Mouse (Mus musculus) left cerebral cortex, postnatal 25 days (tissue): ENCODE measurements around the gene Phb2. TPM values are rescaled to one million over a fixed set of nuclear protein-coding genes. Genes with fewer than 3 reads are reported as not detected.

Source experiments
- DNase-seq, 2 experiments: peaks; one replicate each; pipeline ENCODE4 v3.0.0; 2022; ENCODE audit warnings: low spot score in 2 of 2, mixed read lengths in 1 of 2
- intact Hi-C: fragments of 180-260 bp; cut with DNase I; formaldehyde crosslinking; loops from one replicate; pipeline ENCODE4 v1.15.1; 2025
- total RNA-seq, 2 experiments: library from RNA; stranded (reverse); gene quantifications; 2 replicates each; pipeline ENCODE4 v1.2.3; 2021

Gene Phb2
- total RNA-seq, 2 experiments from 2014 or later: 112 to 120 TPM

DNA sequence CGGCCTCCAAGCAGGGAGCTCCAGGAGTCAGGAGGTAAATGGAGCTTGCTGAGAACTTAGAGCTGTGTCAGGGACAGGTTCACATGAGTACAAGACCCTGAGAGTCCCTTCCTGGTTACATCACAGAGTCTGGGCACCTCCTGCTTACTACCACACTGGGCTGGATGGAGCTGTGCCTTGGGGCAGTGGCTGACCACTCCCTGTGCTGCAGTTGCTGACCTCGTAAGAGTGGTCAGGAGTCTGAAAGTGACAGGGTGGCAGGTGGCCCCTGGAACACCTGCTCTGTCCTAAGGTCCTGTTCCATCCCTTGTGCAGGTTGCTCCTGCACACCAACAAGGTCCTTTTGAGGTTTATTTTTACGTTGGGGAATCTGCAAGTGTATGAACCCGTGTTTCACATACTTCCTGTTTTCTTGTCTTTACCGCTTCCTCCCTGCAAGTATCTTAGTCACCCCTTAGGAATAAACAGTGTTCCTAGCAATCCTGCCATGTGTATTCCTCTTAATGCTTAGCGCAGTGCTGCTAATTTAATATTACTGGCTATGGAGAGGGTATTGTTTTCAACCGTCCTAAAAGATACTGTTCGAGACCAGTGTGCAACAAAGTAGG, 23.9 kb upstream of the Phb2 start:
- no peak for DNase-seq
- intact Hi-C loops: no loop called here

DNA sequence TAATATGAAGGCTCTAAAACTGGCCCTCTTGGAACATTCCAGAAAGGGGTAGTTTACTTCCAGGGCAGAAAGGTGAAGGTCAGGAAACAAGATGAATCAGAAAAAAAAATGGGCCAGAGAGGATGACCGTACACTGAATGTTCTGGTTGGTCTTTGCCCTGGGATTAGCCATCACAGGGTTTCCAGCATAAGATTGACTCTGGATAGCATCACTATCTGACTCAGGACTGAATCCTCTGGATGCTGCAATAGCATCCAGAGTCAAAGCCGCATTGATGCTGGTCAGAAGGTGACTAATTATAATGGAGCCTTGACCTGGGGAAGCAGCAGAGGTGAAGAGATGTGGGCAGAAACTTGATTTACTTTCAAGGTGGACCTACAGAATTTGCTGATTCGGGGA, 23.1 kb upstream of the Phb2 start:
- DNase-seq: no peak
- intact Hi-C loops: no loop called here

DNA sequence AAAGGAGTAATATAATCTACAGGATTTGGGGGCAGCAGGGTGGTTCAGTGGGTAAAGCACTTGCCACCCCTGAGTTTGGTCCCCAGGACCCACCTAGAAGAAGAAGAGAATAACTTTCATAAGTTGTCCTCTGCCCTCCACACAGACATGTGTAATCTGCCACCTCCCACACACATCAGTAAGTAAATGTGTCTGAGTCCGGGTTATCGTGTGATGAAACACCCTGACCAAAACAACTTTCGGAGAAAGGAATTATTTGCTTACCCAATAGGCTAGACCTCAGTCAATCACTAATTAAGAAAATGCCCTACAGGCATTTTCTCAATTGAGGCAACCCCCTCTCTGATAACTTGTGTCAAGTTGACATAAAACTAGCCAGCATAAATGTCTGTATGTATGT, 21.6 kb upstream of the Phb2 start:
- intact Hi-C loops: no loop called here
- no peak for DNase-seq

DNA sequence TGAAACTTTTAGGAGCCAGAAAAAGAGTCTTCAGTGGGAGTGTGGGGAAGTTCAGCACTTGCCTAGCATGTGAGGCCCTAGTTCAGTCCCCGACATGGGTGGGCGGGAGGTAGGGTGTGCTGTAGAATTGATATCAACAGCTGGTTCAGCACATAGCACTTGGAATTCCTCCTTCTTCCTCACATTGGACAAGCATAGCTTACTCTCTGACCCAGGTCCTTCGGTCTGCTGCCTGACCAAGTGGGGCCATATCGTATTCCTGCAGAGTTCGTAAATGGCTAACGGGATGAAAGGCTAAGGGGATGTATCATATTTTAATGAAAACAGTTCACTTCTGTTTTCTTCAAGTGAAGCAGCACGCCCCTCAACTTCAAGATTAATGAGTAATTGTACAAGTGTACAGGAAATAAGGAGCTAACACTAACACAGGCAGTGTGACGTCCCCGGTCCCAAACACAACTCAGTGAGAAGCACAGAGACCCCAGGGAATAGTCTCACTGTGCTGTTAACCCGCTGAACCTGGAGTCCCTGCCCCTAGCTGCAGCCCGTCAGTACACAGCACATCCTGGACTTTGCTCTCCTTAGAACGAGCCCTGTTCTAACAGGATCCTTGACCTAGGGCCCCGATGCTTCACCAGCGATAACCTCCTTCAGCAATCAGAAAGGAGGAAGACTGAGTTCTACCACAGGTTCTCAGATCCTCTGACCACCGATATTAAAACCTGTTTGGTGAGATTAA, 18.7 kb upstream of the Phb2 start:
- intact Hi-C loops: no loop called here
- DNase-seq: no peak

GRCm38 (mm10) chr6:124694166-124694955, 17.8 kb upstream of the Phb2 start:
- DNase-seq: peak; percentile 53 to 57
- intact Hi-C loops: no loop called here

GRCm38 (mm10) chr6:124696441-124697150, 15.5 kb upstream of the Phb2 start:
- no peak for DNase-seq
- intact Hi-C loops: no loop called here

- no peak for DNase-seq
- intact Hi-C loops: no loop called here
Measured at GRCm38 (mm10) chr6:124698751-124699150, 13.4 kb upstream of the Phb2 start.

DNA sequence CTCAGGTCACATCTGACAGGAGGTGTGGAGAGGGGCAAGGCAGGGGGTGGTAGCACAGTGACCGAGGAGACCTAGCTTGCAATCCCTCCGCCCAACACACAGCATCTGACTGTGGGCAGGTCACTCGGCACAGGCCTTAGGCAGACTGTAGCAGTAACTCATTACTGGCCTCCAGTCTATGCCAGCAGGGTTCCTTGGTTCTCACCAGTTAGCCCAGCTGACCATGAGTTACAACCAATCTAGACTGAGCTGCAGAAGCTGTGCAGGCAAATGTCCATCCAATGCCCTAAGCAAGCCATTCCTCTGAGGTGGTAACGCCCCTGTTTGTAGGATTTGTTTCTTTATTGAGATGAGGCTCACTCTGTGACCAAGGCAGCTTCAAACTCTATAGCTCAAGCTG, 12.8 kb upstream of the Phb2 start:
- intact Hi-C loops: no loop called here
- DNase-seq: no peak

DNA sequence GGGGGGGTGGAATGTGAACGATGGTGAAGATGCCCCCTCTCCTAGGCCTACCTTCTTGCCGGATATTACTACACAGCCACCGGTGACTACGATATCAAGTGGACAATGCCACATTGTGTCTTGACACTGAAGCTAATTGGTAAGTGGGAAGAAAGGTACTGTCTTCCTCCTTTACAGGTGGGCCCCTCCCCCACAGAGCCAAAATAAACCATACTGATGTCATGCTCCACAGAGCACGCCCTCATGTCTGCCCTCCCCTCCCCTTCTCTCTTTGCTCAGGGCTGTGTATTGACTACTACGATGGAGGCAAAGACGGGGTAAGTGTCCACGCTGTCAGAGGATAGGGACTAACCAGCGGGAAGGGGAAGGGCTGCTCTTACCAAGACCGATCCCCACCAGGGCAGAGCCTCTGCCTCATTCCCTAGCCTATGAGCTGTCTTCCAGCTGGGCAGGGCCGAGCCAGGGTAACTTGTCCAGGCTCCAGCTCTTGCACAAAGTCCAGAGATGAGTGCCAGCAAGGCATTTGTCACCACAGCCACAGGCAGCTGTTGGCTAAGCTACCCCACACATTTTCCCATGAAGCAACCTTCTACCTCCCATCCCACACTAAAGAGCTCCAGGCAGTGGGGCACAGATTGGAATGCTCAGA, 12.1 kb upstream of the Phb2 start:
- intact Hi-C loops: loop anchor here (5.0 kb wide), 1 partner anchor 38 kb away; the partner anchor contains the start of gene Lpcat3
- DNase-seq: peak in 1 of 2 experiments; percentile 79

DNA sequence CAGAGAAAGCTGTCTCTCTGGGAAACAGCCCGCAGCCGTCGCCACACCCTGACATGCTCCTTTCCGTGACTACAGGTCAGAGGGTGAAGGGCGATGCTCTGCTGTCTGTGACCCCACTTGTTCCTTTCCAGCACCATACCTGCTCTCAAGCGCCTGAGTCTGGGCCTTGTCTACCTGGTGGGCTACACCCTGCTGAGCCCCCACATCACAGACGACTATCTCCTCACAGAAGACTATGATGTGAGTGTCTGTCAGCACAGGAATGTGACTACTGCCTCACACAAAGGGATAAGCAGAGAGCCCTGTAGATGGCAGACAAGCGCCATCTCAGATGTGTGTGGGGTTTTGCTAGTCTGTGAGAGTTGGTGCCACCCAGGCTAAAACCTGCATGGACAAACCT, 10.8 kb upstream of the Phb2 start:
- intact Hi-C loops: loop anchor here (5.0 kb wide), 1 partner anchor 39 kb away; the partner anchor contains the start of gene Lpcat3
- DNase-seq: no peak

GRCm38 (mm10) chr6:124702102-124702783, 9.9 kb upstream of the Phb2 start:
- intact Hi-C loops: loop anchor here (5.0 kb wide), 1 partner anchor 40 kb away; the partner anchor contains the start of gene Lpcat3
- DNase-seq: no peak

GRCm38 (mm10) chr6:124702784-124703103, 9.4 kb upstream of the Phb2 start:
- intact Hi-C loops: loop anchor here (5.0 kb wide), 1 partner anchor 40 kb away; the partner anchor contains the start of gene Lpcat3
- DNase-seq: peak; percentile 66 to 75

GRCm38 (mm10) chr6:124703789-124704188, 8.3 kb upstream of the Phb2 start:
- DNase-seq: no peak
- intact Hi-C loops: loop anchor here (5.0 kb wide), 1 partner anchor 41 kb away; the partner anchor contains the start of gene Lpcat3

DNA sequence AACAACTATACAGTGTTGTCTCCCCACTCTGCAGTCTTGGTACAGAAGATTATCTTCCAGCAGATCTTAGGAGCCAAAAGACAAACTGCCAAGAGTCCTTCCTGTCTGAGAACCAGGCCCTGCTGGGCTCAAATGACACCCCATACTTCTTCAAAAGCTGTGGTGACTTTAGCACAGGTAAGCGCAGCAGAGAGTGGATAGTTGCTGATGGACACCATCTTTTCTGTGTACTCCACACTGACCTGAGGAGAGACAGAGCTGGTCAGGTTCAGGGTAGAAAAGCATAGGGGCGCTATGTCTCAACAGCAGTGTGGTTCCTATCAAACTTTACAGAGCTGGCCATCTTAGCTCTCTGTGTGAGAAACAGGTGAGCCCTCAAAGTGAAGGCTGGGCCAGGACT, 7.7 kb upstream of the Phb2 start:
- no peak for DNase-seq
- intact Hi-C loops: loop anchor here (5.0 kb wide), 1 partner anchor 42 kb away; the partner anchor contains the start of gene Lpcat3

GRCm38 (mm10) chr6:124706061-124706627, 6.0 kb upstream of the Phb2 start:
- intact Hi-C loops: no loop called here
- DNase-seq: no peak

DNA sequence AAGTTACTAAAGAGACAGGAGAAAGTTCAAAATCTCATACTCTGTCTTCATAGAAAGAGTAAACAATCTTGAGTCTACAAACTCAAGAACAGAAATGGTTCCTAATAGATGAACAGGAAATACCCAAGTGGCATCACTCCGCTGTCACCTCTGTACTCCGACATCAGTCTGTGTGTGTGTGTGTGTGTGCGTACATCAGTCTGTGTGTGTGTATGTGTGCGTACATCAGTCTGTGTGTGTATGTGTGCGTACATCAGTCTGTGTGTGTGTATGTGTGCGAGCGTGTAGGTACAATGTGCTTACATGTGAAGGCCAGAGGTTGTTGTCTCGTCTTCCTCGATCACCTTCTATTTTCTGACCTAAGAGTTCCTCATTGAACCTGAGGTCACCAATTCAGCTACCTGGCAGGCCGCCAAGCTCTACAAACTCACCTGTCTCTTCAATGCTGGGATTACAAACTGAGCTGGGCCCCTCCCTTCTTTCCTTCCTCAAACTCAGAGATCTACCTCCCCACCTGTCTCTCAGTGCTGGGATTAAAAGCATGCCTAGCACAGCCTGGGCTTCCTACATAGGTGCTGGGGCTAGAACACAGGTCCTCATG, 3.7 kb upstream of the Phb2 start:
- intact Hi-C loops: no loop called here
- DNase-seq: no peak

DNA sequence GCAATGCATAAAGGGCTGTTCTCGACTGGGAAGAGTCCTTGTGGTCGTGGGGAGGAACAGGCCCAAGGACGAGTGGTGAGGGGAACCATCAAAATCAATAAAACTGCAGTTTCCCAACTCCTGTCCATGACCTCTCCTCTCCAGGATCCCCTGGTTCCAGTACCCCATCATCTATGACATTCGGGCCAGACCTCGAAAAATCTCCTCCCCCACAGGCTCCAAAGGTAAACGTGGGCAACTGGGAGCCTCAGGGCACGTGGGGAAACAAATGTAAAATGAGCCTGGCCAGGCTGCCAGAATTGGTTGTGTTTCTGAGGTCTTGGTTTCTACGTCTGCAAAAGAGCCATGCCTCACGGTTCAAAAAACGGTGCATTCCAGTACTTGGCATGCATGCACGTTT, 782 bp downstream of the Phb2 start:
- DNase-seq: no peak
- intact Hi-C loops: loop anchor here (2.0 to 5.0 kb wide), 4 partner anchors 28 to 294 kb away; partner anchors contain the start of genes Atn1, Gm45234, Grcc10 and Lpcat3
